Mouse (Mus musculus) urinary bladder, adult 2 months (tissue): ENCODE results near the gene Gm15114. TPM values are rescaled to one million over a fixed set of nuclear protein-coding genes. Genes with fewer than 3 reads are reported as not detected.
"Not testable (repeated sequence)": the region's sequence is repeated elsewhere in the genome, so short reads cannot be mapped to it uniquely, and the experiment has no call there.

Experiments
- DNase-seq: peaks from one replicate; pipeline ENCODE4 v3.0.0; 2022; ENCODE audit warnings: low spot score
- polyA plus RNA-seq: library from polyadenylated mRNA; depleted of rRNA; stranded (reverse); fragments of >200 nt; gene quantifications from 2 replicates; pipeline ENCODE4 v1.2.3, GENCODE M21; 2012; rRNA removed

Gm15114 gene
- polyA plus RNA-seq: not detected in 2 replicates

DNA sequence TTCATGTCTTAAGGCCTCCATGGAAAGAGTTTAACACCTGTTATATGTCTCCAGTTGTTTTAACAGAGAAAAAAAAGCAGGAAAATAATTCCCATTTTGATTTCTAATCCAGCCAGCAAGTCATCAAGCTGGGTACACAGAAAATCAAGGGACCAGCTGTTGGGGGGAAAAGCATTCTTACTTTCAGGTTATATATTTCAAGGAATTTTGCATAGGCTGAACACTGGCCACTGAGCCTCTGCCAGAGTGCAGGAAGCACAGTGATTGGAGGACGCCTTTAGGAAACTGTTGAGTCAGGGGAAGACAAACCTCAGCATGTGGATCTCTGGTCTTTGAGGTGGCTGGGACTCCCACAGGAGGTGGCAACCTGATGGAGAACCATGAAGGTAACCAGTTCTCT lies at the start of gene Gm15114:
Gene Gm15114, plus strand, starts transcription at position 301 of the 400 bp plus-strand sequence.
- not testable (repeated sequence) for DNase-seq

Other genes starting within 250 kb of the Gm15114 start
- gene Gm8334, start 126.2 kb downstream of the Gm15114 start, polyA plus RNA-seq: not detected in 2 replicates
- gene Gm15127, start 174.6 kb downstream of the Gm15114 start, polyA plus RNA-seq: not detected in 2 replicates